Mouse (Mus musculus) ES-Bruce4 (cell line): ENCODE data around the gene Rps6ka5.

Experiments
- CTCF ChIP-seq: IDR thresholded peaks from one replicate; pipeline ENCODE4 v1.8.1; 2011; ENCODE audit warnings: low read depth, low read length
- POLR2A ChIP-seq: IDR thresholded peaks from one replicate; pipeline ENCODE4 v1.8.1; 2011; ENCODE audit warnings: low read length; ENCODE audit not compliant: insufficient read depth

DNA sequence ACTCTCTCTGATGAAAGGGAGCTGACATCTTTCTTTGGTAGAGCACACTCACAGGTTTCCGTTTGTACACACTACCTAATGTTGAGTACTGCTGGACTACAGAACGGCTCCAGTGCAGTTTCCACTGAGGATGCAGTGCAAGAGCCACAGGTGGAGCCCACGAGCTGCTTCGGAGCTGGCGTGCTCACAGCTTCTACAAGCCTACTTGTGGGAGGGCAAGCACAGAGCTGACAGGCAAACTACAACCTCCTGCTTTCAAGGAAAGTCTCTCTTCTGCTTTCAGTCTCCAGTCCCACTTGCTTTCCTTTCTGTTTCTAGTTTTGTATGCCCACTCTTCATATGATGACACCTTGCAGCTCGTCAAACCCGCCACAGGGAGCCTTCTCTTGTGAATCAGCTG, 87.1 kb downstream of the Rps6ka5 start:
- TF ChIP-seq CTCF: peak; percentile 12
- no peak for TF ChIP-seq POLR2A
